Mouse (Mus musculus): ENCODE results near the gene Sdk1. TPM values are rescaled to one million over a fixed set of nuclear protein-coding genes. Genes with fewer than 3 reads are reported as not detected.

Sdk1 gene
- total and polyA plus RNA-seq, 2 experiments from 2014 or later: 2.2 to 58.4 TPM

- Histone ChIP-seq H3K9ac (replicated peaks; ENCODE audit: low read length) (no peak overlapping the region), H3K27ac (no peak overlapping the region), H3K36me3 (ENCODE audit: insufficient read depth, low read length) (no peaks in the 10 kb centered on the region), H3K27me3 (ENCODE audit: insufficient read depth, low read length) (no peaks in the 10 kb centered on the region), H3K4me3 (ENCODE audit: low read length) (no peak overlapping the region), H3K9me3 (ENCODE audit: low read length) (no peaks in the 10 kb centered on the region), H3K4me2 (ENCODE audit: low read depth, low read length) (no peak overlapping the region), H3K4me1 (ENCODE audit: insufficient read depth, low read length) (no peaks in the 10 kb centered on the region)
- DNase-seq (ENCODE audit: low spot score) (peak; percentile 14), ATAC-seq (no peak)
- WGBS: 64% methylated on average over 12 of the region's 12 CpGs
- TF ChIP-seq CTCF (IDR thresholded peaks at IDR 0.05; ENCODE audit: low read depth): no peak
Measured at GRCm38 (mm10) chr5:142024448-142024847, 783.2 kb downstream of the Sdk1 start.

GRCm38 (mm10) chr5:142036536-142036935 lies 795.2 kb downstream of the Sdk1 start:
- Histone ChIP-seq H3K9ac (replicated peaks; ENCODE audit: low read length) (no peak overlapping the region), H3K4me3 (ENCODE audit: low read length) (no peak overlapping the region), H3K9me3 (ENCODE audit: low read length) (no peaks in the 10 kb centered on the region), H3K27ac (no peak overlapping the region), H3K36me3 (ENCODE audit: insufficient read depth, low read length) (no peaks in the 10 kb centered on the region), H3K4me2 (ENCODE audit: low read depth, low read length) (no peak overlapping the region), H3K27me3 (ENCODE audit: insufficient read depth, low read length) (no peaks in the 10 kb centered on the region), H3K4me1 (ENCODE audit: insufficient read depth, low read length) (peaks cover 4% of the 10 kb centered on the region; the same call in 1 of the 2 replicates)
- ATAC-seq (no peak), DNase-seq (ENCODE audit: low spot score) (peak; percentile 54)
- 50% methylated on average over 9 of the region's 9 CpGs for WGBS
- no peak for TF ChIP-seq CTCF (IDR thresholded peaks at IDR 0.05; ENCODE audit: low read depth)

GRCm38 (mm10) chr5:142039236-142039635 lies 797.9 kb downstream of the Sdk1 start:
- H3K4me2 ChIP-seq (ENCODE audit: low read depth, low read length): no peak overlapping the region
- no peaks in the 10 kb centered on the region for H3K9me3 ChIP-seq (ENCODE audit: low read length)
- no peak overlapping the region for H3K9ac ChIP-seq (replicated peaks; ENCODE audit: low read length)
- no peaks in the 10 kb centered on the region for H3K27me3 ChIP-seq (ENCODE audit: insufficient read depth, low read length)
- H3K4me3 ChIP-seq (ENCODE audit: low read length): no peak overlapping the region
- no peak overlapping the region for H3K27ac ChIP-seq
- no peaks in the 10 kb centered on the region for H3K36me3 ChIP-seq (ENCODE audit: insufficient read depth, low read length)
- no peak for DNase-seq (ENCODE audit: low spot score)
- 89% methylated on average over 6 of the region's 6 CpGs for WGBS
- peaks cover 4% of the 10 kb centered on the region; the same call in 1 of the 2 replicates for H3K4me1 ChIP-seq (ENCODE audit: insufficient read depth, low read length)
- ATAC-seq: no peak
- TF ChIP-seq CTCF (IDR thresholded peaks at IDR 0.05; ENCODE audit: low read depth): no peak

GRCm38 (mm10) chr5:142039891-142040530 lies 798.7 kb downstream of the Sdk1 start:
- ATAC-seq (no peak), DNase-seq (ENCODE audit: low spot score) (no peak)
- Histone ChIP-seq H3K4me2 (ENCODE audit: low read depth, low read length) (no peak overlapping the region), H3K9me3 (ENCODE audit: low read length) (no peaks in the 10 kb centered on the region), H3K27ac (no peak overlapping the region), H3K9ac (replicated peaks; ENCODE audit: low read length) (no peak overlapping the region), H3K36me3 (ENCODE audit: insufficient read depth, low read length) (no peaks in the 10 kb centered on the region), H3K27me3 (ENCODE audit: insufficient read depth, low read length) (no peaks in the 10 kb centered on the region), H3K4me1 (ENCODE audit: insufficient read depth, low read length) (peaks cover 4% of the 10 kb centered on the region; the same call in 1 of the 2 replicates), H3K4me3 (ENCODE audit: low read length) (no peak overlapping the region)
- TF ChIP-seq CTCF (IDR thresholded peaks at IDR 0.05; ENCODE audit: low read depth): no peak
- WGBS: 90% methylated on average over 4 of the region's 4 CpGs

- no peak overlapping the region for H3K4me2 ChIP-seq (ENCODE audit: low read depth, low read length)
- ATAC-seq: no peak
- no peak overlapping the region for H3K4me3 ChIP-seq (ENCODE audit: low read length)
- no peak overlapping the region for H3K27ac ChIP-seq
- DNase-seq (ENCODE audit: low spot score): no peak
- WGBS: 58% methylated on average over 8 of the region's 8 CpGs
- no peak overlapping the region for H3K9ac ChIP-seq (replicated peaks; ENCODE audit: low read length)
- no peak for TF ChIP-seq CTCF (IDR thresholded peaks at IDR 0.05; ENCODE audit: low read depth)
- H3K36me3 ChIP-seq (ENCODE audit: insufficient read depth, low read length): no peaks in the 10 kb centered on the region
- no peaks in the 10 kb centered on the region for H3K27me3 ChIP-seq (ENCODE audit: insufficient read depth, low read length)
- H3K4me1 ChIP-seq (ENCODE audit: insufficient read depth, low read length): peaks cover 2% of the 10 kb centered on the region; the same call in 1 of the 2 replicates
- H3K9me3 ChIP-seq (ENCODE audit: low read length): no peaks in the 10 kb centered on the region
Measured at GRCm38 (mm10) chr5:142041226-142041802, 800.0 kb downstream of the Sdk1 start.

GRCm38 (mm10) chr5:142061781-142062180 lies 820.5 kb downstream of the Sdk1 start:
- Histone ChIP-seq H3K27ac (no peak overlapping the region), H3K27me3 (ENCODE audit: insufficient read depth, low read length) (no peaks in the 10 kb centered on the region), H3K9ac (replicated peaks; ENCODE audit: low read length) (no peak overlapping the region), H3K4me1 (ENCODE audit: insufficient read depth, low read length) (no peaks in the 10 kb centered on the region), H3K36me3 (ENCODE audit: insufficient read depth, low read length) (no peaks in the 10 kb centered on the region), H3K9me3 (ENCODE audit: low read length) (no peaks in the 10 kb centered on the region), H3K4me2 (ENCODE audit: low read depth, low read length) (no peak overlapping the region), H3K4me3 (ENCODE audit: low read length) (no peak overlapping the region)
- 55% methylated on average over 4 of the region's 4 CpGs for WGBS
- TF ChIP-seq CTCF (IDR thresholded peaks at IDR 0.05; ENCODE audit: low read depth): no peak
- no peak for ATAC-seq
- no peak for DNase-seq (ENCODE audit: low spot score)

GRCm38 (mm10) chr5:142071322-142071721 lies 830.0 kb downstream of the Sdk1 start:
- Histone ChIP-seq H3K4me1 (ENCODE audit: insufficient read depth, low read length) (peaks cover 10% of the 10 kb centered on the region; the same call in 1 of the 2 replicates), H3K9me3 (ENCODE audit: low read length) (no peaks in the 10 kb centered on the region), H3K9ac (replicated peaks; ENCODE audit: low read length) (no peak overlapping the region), H3K27me3 (ENCODE audit: insufficient read depth, low read length) (no peaks in the 10 kb centered on the region), H3K4me2 (ENCODE audit: low read depth, low read length) (no peak overlapping the region), H3K27ac (no peak overlapping the region), H3K36me3 (ENCODE audit: insufficient read depth, low read length) (no peaks in the 10 kb centered on the region), H3K4me3 (ENCODE audit: low read length) (no peak overlapping the region)
- ATAC-seq: no peak
- no peak for DNase-seq (ENCODE audit: low spot score)
- TF ChIP-seq CTCF (IDR thresholded peaks at IDR 0.05; ENCODE audit: low read depth): no peak
- 84% methylated on average over 3 of the region's 3 CpGs for whole genome bisulfite sequencing

All from hindbrain, postnatal 0 days (tissue).